Mouse (Mus musculus): Measurements from ENCODE around the gene Rsad2.

Rsad2 gene

DNA sequence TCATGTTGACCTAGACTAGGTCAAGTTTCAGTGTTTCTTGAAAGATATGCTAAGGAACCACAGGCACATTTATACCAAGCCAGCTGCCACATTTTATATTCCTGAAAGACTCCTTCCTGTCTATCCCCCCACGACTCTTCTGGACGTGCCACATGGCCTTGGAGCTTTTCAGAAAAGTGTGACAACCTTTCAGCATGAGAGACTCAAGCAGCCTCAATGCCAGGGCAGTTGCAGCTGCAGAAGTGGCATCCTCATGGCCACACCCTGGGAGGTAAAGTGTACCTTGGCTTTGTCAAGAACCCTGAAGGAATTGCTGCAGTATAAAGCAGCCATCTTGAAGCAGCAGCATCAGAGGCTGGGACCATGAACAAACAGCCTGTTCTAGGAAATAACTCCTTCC lies 11.7 kb downstream of the Rsad2 start:
- peak; percentile 85 for DNase-seq

DNA sequence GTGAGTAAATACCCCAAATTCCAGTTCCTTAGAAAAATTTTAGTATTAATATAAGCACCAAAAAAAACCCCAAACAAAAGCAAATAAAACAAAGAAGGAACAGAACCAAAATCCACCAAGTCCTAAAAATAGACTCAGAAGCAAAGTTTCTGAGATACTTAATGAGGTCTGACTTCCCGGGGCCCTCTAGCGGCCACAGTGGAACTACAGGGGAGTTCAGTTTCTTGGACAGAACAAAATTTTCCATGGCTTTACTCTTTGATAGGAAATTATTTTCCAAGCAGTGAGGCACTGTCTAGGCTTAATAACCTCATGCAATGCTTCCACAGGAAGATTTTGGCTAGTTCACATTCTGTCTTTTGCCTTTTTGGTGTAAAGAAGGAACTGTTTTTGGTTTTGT lies 12.2 kb downstream of the Rsad2 start:
- DNase-seq, result peak; percentile 93

DNA sequence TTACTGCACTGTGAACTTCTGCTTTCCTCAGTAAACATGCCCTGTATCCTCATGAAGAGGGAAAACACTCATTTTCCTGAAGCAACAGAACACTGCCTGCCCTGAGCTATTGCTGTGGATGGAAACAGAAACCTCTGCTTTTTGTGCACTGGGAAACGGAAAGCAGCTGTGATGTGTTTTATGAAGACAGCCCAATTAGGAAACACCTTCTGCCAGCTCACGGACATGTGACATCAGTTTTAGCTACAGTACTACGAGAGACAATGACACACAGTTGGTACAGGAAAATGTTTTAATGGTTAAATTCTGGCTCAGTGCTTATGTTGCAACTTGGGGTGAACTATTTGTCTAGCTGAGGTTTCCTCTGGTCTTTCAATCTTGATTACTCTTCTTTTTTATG lies 16.9 kb downstream of the Rsad2 start:
- DNase-seq, result peak; percentile 94

DNA sequence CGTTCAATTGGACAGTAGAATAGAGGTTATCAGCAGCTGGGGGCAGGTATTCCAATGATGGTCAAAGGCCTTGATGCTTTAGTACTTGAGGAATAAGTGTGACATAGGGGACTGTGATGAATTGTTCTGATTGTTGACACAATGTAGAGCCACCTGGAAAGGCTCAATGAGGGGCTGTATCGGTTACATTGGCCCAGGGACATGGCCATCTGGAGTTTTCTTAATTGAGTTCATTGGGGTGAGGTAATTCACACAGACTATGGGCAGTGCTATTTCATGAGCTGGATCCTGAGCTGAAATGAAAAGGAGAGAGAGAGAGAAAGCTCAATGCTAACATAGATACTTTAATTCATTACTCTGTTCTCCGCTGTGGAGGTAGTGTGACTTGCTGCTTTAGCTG lies 18.3 kb downstream of the Rsad2 start:
- peak; percentile 74 for DNase-seq

DNA sequence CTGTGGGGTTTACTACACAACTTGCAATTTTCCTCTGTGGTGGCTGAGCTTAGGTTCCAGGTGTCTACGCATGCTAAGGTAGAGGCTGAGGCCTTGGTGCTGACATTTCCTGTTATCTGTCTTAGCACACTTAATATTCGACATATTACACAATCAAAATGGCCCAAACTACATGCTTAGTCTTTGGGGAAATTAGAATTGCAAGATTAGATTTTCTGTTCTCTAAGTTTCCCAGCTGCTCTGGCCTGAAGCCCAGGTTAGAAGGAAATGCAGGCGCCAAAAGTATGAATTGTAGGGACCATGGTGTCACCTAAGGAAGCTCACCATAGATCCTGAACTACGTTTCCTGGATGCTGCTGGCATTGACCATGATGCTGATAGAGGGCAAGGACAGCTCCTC lies 19.9 kb downstream of the Rsad2 start:
- peak; percentile 96 for DNase-seq

DNA sequence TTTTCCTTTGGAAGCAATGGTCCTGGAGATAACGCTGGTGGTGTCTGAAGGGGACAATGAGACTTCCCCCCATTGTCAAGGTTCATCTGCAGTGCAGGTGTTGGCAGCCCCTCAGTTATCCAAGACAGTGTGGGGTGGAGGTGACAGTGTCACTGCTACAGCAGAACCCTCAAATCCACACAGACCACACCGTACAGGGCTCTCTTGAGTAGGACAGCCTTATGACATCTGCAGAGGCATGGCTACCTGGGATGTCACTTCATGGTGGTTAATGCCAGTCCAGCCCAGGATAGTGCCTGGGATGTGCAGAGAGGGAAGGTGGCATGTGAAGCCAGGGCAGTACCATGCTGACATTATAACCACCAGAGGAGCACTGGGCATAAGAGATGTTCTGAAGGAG lies 27.5 kb downstream of the Rsad2 start:
- peak; percentile 90 for DNase-seq

DNA sequence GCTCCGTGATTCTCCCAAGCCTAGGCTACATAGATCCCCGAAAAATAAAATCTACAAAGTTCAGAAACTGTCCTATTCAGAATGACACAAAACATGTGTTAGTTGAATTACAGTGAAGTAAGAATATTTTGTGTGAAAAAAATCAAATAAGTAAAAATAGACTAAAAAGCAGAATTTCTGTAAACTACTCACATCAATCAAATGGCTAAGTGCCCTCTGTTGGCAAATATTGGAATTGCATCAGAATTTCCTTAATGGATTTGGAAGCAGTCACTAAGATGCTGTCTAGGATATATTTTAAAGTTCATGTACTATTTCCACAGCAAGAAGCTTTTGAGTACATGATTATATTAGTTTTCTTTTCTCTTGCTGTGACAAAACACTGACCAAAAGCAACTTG lies 31.4 kb downstream of the Rsad2 start:
- no peak for DNase-seq

DNA sequence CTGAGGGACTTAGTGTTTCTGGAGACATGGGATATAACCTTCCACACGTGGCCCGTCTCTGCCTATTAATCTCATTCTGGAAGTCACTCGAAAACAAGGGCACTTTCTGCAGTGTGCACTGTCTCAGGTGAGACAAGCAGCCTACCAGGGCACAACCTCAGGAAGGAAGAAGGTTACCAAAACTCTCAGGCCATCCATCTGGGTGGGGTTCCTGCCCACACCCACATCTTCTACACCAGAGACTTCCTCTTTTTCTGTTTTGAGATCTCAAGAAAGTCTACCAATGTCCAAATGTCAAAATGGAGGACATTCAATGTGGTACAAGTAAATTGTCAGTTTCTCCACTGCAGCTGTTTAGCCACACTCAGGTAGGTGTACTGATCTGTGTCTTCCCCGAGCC lies 37.9 kb downstream of the Rsad2 start:
- DNase-seq, result no peak

DNA sequence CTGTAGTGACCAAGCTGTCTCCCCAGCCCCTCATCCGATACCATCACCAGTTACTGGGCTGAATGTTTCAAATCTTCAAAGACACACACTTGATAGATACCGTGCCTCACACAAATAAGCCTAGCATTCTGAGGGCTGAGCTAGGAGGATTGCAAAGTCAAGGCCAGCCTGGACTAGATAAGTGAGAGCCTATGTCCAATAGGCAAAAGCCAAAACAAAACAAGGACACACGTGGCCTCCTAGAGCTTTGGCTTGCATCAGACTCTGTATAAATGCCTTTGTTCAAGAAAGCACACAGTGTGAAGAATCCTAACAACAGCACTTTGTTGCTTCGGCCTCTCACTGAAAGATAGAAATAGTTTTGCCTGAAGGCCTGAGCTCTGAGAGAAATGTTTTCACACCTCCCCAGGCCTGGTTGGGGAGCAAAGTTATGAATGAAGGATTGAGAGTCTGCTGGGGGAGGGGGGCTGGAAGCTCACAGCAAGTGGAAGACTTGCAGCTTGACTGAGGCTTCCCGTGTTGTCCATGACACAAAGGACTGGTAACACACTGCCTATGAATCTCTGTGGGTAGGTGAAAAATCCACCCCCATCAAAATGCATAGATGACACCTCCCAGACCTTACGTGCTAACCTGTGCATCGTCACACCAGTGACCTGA lies 39.5 kb downstream of the Rsad2 start:
- DNase-seq, result no peak

DNA sequence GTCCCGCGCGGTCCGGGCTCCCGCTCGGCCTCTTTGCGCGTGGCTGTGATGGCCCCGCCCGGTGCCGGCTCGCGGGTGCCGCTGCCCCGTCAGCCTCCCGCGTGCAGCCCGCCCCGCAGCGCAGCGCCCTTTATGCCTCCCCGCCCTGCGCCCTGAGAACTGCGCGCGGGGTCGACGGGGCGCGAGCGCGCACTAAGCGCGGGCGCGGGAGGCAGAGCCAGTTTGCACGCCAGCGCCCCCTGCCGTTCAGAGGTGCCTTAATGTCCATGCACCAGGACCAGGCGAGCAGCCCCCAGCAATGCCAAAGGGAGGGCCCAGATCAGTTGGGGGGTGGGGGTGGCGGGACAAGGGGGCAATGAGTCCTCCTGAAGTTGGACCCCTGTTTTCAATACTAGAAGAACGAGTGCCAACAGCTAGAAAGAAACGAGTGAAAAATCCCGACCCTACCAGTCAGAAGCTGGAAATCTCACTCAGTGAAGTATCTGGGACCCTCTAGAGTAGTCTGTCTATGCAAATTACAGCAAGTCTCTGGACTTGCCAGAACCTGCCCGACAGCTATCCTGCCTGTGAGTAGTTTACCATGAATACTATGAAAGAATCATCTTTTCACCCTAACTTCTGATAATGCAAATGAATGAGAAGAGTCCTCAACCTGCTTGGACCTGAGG lies 41.0 kb downstream of the Rsad2 start, which contains the start of gene Rnf144a:
Rnf144a (minus strand) TSS at position 151 of the 668 bp plus-strand sequence.
- DNase-seq, result peak; percentile 98

DNA sequence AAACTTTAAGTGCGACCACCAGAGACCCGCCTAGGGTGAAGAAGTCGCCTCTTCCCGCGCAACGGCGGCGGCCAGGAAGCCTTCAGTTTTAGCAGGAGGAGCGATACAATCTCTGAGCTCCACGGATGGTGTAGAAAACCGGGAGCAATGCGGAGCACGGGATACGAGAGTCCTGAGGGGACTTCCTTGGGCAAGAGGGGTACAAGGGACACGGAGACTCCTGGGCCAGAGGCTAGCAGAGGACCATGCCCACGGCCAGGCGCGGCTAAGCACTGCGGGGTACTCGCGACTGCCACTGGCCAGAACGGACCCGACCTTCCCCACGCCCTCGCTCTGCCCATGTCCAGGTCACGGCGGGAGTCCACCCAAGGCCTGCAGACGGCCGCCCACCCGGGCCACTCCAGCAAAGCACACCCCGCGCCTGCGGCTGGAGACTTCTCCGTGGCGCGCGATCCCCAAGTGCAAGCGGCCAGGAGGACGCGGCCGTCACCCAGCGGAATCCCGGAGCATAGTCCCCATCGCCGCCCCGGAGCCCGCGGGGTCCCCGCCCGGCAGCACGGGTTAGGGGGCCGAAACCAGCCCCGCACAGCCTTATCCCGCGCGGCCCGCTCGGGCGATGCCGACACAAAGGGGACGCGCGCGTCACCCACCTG lies 41.7 kb downstream of the Rsad2 start:
- DNase-seq, result peak; percentile 95

DNA sequence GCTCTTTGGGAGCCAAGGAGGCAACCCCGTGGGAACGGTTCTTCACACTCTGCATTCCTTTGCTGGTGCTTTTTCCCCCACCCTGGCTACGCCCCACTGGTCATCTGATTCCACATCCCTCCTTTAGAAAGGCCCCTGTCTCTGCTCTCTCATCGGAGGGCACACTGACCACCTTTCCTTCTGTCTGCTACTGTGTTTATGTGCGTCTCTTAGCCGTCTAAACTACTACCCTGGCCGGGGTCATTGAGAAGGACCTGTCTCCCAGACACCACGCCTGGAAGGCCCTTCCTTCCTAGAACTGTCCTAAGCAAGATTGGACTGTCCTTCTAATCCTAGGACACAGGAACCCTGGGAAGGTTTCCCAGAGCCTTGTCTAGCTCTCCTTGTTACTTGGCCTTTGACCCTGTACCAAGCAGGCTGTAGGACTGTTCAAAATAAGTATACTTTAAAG lies 42.3 kb downstream of the Rsad2 start:
- DNase-seq, result peak; percentile 95

DNA sequence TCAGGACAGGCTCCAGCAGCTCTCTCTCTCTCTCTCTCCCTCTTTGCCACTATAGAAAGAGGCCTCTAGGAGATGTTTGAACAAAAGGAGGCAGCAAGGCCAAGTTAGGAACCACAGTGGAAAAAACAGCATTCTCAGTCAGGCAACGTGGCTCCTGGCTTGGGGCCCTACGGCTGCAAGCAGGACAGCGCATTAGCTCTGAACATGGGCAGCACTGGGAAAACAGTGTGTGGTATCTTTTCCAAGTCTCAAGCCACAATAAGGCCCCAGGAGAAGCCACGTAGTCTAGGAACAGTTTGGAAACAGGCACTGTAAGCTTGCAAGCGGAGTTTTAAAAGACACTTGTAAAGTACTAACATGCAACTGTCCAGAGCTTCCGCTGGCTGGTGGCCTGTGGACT lies 43.5 kb downstream of the Rsad2 start:
- peak; percentile 93 for DNase-seq

DNA sequence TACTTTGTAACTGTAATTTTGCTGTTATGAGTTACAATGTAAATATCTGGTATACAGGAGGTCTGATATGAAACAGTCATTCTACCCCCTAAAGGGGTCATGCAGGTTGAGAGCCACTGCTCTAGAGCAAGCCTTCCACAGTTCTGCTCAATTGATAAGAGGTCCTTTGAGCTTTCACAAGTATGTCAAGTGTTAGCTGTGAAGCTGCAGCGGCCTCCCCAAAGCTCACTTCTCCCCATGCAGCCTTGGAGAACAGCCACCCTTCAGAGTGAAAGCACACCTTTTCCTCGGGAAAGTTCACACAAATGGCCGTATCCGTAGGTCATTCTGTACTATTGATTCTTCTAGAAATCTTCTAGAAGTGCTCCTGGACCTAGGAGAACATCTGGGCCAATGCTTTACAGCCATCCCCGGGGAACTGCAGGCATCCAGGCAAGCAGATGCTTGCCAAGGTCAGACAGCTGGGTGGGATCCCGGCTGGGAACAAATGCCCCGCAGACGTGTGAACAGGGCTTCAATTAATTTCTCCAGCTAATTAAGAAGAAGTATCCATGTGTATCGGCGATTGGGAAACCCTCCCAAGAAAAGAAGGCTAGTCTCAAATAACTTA lies 44.3 kb downstream of the Rsad2 start:
- peak; percentile 93 for DNase-seq

DNA sequence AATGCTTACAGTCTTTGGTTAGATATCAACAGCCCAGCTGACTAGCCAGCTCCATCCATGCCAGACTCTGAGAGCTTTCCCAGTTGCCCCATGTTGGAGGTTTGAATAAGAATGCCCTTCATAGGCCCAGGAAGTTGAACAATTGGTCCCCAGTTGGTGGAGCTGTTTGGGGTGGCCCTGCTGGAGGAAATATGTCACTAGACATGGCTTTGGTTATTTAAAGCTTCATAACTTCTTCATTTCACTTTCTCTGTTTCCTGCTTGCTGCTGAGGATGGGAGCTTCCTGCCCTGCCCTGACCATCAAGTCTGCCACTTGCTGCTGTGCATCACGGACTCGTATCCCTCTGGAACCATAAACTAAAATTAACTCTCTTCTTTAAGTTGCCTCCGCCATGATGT lies 45.8 kb downstream of the Rsad2 start:
- DNase-seq, result no peak

DNA sequence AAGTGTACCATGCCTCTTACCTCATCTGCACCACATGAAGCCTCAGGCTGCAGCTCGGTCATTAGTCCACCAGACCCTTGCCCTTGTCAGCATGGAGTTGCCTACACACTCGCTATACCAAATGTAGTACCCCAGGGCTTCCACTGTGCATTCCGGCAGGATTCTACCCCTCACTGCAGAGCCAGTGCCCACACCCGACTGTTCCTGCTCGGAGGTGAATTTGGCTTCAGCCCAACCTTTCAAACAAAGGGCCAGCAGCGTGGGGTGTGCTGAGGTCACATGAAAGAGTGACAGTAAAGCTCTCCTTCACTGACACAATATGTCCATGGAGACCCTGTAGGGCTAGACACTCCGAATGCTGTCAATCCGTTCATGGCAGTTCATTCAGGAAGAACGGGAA lies 47.5 kb downstream of the Rsad2 start:
- DNase-seq, result no peak

DNA sequence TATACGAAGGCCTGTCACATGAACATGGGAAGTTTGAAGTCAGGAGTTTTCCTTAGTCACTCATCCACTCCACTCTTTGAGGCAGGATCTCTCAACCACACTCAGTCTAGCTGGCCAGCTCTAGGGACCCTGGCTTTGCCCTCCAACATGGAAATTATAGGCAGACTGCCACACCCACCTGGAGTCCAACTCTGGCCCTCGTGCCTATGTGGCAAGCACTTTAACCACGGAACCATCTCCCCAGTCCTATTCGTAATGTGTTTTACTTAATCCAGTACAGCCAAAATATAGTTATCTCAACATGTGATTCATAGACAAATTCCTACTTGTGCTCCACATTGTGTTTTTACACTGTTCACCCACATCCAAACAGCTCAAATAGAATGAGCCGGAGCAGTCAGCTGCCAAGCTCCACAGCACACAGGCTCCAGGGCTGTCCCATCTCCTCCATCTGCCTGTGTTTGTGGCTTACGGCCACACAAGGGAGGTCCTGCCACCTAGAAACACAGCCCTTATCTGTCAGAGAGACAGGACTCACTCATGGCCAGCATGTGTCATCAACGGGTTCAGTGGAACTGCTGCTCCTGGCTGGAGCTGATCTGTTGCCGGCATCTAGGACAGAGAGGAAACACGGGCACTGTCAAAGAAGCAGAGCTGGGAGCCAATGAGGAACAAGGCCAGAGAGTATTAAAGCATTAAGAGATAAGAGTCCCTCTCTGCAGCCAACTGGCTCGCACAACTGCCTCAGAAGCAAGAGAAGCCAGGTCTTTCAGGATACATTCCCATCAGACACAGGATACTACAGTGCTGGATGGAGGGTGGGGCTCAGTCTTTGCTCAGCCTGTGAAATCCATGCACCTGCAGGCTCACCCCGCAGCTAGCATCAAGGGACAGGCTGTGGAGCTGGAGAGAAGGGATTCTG lies 51.2 kb downstream of the Rsad2 start:
- DNase-seq, result peak; percentile 98

DNA sequence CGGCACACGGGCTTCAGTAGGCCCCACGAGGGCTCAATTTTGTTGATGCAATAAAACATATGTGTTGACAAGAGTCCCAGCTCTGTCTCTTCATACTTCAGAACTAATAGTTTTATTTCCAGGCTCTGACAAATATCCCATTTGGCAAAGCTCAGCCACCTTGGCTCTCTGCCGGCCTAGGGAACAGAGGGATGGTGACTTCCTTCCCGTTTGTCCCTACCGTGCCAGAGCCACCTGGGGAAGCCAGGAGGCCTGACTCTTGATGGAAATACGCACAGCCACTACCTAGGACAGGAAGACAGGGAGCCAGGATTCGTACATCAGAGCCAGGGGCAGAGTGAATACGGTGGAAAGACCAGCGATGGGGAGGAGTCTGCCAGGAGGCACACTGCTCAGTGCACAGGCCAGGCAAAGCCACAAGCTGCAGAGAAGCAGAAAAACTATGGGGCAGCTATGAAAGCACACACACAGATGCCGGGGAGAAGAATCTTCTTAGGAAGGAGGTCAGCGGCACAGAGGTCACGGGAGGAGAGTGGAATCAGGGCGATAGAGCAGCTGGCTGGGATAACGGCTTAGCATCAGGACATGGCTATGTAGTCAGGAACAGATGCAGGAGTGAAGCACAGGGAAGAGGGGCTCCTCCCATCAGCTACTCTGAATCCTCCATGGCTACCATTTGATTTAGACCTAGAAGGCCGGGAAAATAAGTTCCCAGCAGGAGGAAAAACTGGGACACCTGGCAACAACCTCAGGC lies 52.7 kb downstream of the Rsad2 start:
- peak; percentile 97 for DNase-seq

DNA sequence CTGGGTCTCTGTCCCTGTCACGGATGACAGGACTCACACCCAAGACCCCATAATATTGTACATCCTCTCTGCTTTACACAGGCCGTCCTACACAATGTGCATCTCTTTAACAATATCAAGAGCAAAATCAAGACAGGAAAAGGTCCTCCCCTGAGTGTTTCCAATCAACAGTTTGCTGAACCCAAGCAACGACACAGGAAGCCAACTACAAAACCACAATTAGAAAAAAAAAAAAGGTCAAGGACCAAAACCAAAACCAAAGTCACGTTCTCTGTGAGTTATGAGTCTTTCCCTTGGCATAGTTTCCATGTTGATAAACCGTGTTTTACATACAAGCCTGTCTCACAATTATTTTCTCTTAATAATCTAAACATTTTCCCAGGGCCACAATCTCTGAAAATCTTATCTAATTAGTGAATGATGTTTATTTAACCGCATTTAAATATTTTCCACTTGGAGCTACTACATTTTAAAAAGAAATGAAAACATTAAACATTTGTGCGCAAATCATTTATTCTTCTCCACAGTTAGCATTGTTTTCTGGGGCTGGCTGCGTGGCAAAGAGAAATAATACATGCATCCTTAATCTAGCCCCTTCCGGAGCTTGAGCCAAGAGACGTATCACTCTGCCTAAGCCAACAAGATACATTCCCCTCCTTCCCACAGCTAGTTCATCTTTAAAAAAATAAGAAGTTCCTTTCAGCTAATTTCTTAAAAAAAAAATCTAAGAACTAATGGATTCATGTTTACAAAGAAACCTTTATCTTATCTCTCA lies 54.4 kb downstream of the Rsad2 start:
- no peak for DNase-seq

DNA sequence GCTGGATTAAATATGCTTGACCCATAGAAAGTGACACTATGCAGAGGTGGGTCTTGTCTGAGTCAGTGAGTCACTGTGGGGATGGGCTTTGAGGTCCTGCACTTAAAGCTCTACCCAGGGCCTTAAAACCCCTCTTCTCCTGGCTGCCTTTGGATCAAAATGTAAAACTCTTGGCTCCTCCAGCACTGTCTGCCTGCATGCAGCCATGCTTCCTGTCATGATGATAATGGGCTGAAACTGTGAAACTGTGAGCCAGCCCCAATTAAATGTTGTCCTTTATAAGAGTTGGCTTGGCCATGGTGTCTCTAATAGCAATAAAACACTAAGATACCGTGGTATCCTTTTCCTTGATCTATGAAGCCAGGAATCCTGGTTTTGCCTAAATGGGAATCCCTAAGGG lies 55.0 kb downstream of the Rsad2 start:
- no peak for DNase-seq

DNA sequence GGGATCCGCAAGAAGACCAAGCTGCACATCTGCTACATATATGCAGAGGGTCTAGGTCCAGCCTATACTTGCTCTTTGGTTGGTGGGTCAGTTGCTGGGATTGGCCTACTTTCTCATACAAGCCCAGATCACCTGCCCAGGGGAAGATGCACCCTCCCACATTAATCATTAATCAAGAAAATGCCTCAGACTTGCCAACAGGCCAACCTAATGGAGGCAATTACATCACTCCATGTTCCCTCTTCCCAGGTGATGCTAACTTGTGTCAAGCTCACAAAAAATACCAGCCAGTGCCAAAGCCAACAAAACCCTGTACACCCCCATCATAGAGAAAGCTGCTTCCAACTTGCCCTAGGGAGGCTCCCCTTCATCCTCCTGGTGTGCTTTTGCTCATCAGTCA lies 55.5 kb downstream of the Rsad2 start:
- DNase-seq, result no peak

Data from heart, adult 11 months (tissue).